ENCODE assay signal across 17 mouse cellular contexts in the genomic region with DNA sequence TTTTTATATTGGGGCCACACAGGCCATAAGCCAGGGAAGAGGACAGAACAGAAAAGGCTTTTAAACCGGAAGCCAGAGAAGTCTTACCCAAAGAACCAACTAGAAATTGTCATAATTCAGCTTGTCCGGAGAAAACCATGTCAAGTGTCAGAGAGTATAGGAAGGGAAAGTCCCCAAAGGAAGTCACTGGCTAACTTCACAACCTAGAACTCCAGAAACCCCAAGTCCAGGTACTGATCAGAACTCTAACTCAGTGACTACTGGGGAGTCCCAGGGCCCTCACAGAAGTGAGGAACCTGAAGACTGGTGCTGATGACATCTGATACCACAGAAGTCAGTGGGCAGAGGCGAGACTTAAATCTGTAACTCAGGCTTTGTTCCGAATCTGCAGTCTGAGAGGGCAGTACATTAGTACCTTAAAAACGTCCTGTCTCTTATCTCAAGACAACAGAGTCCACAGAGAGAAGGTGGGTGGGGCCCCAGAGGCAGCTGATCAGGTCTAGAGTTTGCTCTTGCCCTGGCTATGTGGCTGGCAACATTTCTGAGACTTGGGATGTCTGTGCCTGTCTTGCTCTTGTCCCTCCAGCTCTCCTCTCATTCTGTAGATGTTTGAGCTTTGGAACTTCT. TPM values are rescaled to one million over a fixed set of nuclear protein-coding genes. Genes with fewer than 3 reads are reported as not detected.
A peak's percentile ranks its signal among the peaks of the same experiment; 100 is the strongest.
DNase-seq lines count a peak whose midpoint lies in the region; ATAC-seq lines count a peak whose summit lies in the region.
"Had no signal": no experiment of that assay in that cellular context is flagged by ENCODE, and none has a peak within 500 bp of the region (broad histone marks: within the 10 kb centered on the region; RNA-seq: fewer than 3 reads in every experiment).

No protein-coding gene starts in this region.

- 44% methylated on average over 5 of the region's 5 CpGs for WGBS in heart, embryonic 12.5 days
- WGBS in liver, embryonic 13.5 days (ENCODE audit: insufficient replicate concordance) = 22% methylated on average over 5 of the region's 5 CpGs
- WGBS in stomach, embryonic 15.5 days = 46% methylated on average over 5 of the region's 5 CpGs

- no peaks in the 10 kb centered on the region for H3K27me3 ChIP-seq in heart, embryonic 12.5 days (replicated peaks)
- no peaks in the 10 kb centered on the region for H3K27me3 ChIP-seq in liver, embryonic 13.5 days
- H3K27me3 ChIP-seq in stomach, embryonic 15.5 days (replicated peaks) = 0 out of 2 replicates have a peak, but pooled peaks cover 3% of the 10 kb centered on the region
- H3K27me3 ChIP-seq: embryonic facial prominence, embryonic 13.5 days had no signal

- peak; percentile 90 for ATAC-seq in heart, embryonic 12.5 days (ENCODE audit: insufficient number of reproducible peaks, low FRiP score)
- ATAC-seq in erythroblast, adult 5-6 weeks (replicated peaks; ENCODE audit: low FRiP score, poor library complexity, severe bottlenecking) = peak; percentile 99
- ATAC-seq in liver, embryonic 13.5 days (ENCODE audit: low read depth) = peak; percentile 97
- ATAC-seq in stomach, embryonic 15.5 days (ENCODE audit: insufficient read depth, low FRiP score, low read depth) = peak; percentile 77; the same call in 1 of the 2 replicates

- no peaks in the 10 kb centered on the region for H3K36me3 ChIP-seq in heart, embryonic 12.5 days
- H3K36me3 ChIP-seq in liver, embryonic 13.5 days = no peaks in the 10 kb centered on the region
- no peaks in the 10 kb centered on the region for H3K36me3 ChIP-seq in stomach, embryonic 15.5 days
- H3K36me3 ChIP-seq: embryonic facial prominence, embryonic 13.5 days; limb, embryonic 10.5 days had no signal

- no peak overlapping the region for H3K4me3 ChIP-seq in heart, embryonic 12.5 days
- H3K4me3 ChIP-seq in liver, embryonic 13.5 days (replicated peaks) = no peak overlapping the region
- H3K4me3 ChIP-seq in stomach, embryonic 15.5 days (replicated peaks) = no peak overlapping the region
- H3K4me3 ChIP-seq: embryonic facial prominence, embryonic 13.5 days; layer of hippocampus, adult 2 months; limb, embryonic 10.5 days had no signal

- no peak for DNase-seq in heart, postnatal 14 days
- DNase-seq in liver, embryonic 13.5 days = peak; percentile 83
- no peak for DNase-seq in layer of hippocampus, adult 8-10 months (ENCODE audit: low spot score in 2 of 2)
- no peak for DNase-seq in testis, postnatal 10 days (ENCODE audit: low spot score)
- no peak for DNase-seq in layer of hippocampus, adult 18-20 months (ENCODE audit: low spot score in 2 of 2)
- DNase-seq: adrenal gland, postnatal 36 days; B cell, adult 2 months; cerebellum, adult 9-10 months; kidney, adult 18-20 months; lung, postnatal 14 days had no signal

- no peak overlapping the region for H3K4me2 ChIP-seq in heart, embryonic 12.5 days
- peak overlapping the region; percentile 50 for H3K4me2 ChIP-seq in liver, embryonic 13.5 days
- no peak overlapping the region for H3K4me2 ChIP-seq in stomach, embryonic 15.5 days
- H3K4me2 ChIP-seq: embryonic facial prominence, embryonic 13.5 days had no signal

- no peak overlapping the region for H3K27ac ChIP-seq in heart, embryonic 12.5 days (ENCODE audit: poor library complexity, severe bottlenecking)
- peak overlapping the region; percentile 73 for H3K27ac ChIP-seq in liver, embryonic 13.5 days
- H3K27ac ChIP-seq in stomach, embryonic 15.5 days = no peak overlapping the region
- H3K27ac ChIP-seq: embryonic facial prominence, embryonic 13.5 days; layer of hippocampus, adult 2 months; limb, embryonic 10.5 days had no signal

- no peak overlapping the region for H3K9ac ChIP-seq in heart, embryonic 12.5 days
- peak overlapping the region; percentile 52 for H3K9ac ChIP-seq in liver, embryonic 13.5 days
- H3K9ac ChIP-seq in stomach, embryonic 15.5 days = no peak overlapping the region
- H3K9ac ChIP-seq: embryonic facial prominence, embryonic 13.5 days had no signal

- H3K4me1 ChIP-seq in heart, embryonic 12.5 days (replicated peaks) = no peaks in the 10 kb centered on the region
- peaks cover 36% of the 10 kb centered on the region for H3K4me1 ChIP-seq in liver, embryonic 13.5 days (replicated peaks)
- H3K4me1 ChIP-seq in stomach, embryonic 15.5 days = no peaks in the 10 kb centered on the region
- H3K4me1 ChIP-seq: embryonic facial prominence, embryonic 13.5 days; limb, embryonic 10.5 days had no signal

- intact Hi-C loops in heart, postnatal 14 days (cut with DNase I) = no loop called here

- no peaks in the 10 kb centered on the region; the same call in 1 of the 2 replicates for H3K9me3 ChIP-seq in heart, embryonic 12.5 days (replicated peaks)
- no peaks in the 10 kb centered on the region for H3K9me3 ChIP-seq in liver, embryonic 13.5 days (replicated peaks)
- no peaks in the 10 kb centered on the region for H3K9me3 ChIP-seq in stomach, embryonic 15.5 days
- H3K9me3 ChIP-seq: embryonic facial prominence, embryonic 13.5 days; limb, embryonic 10.5 days had no signal

RNA-seq across cellular contexts. Expression of a gene that starts 9.5 kb away (rescaled TPM):
- polyA plus RNA-seq in heart, embryonic 12.5 days (2016; fragmentation: Nextera tagmentation; extraction: Ambion mirVana) = 246 and 247 TPM in 2 replicates
- total RNA-seq in heart, postnatal 14 days (2021) = 100 to 1,000 TPM; 116 to 127 TPM
- total RNA-seq in erythroblast, adult 5-6 weeks (2015; ENCODE audit: low replicate concordance) = 1,642 and 1,724 TPM in 2 replicates
- total RNA-seq in erythroblast, adult 5-6 weeks (2017; ENCODE audit: low replicate concordance) = 563 and 1,023 TPM in 2 replicates
- 322 and 384 TPM in 2 replicates for polyA plus RNA-seq in liver, embryonic 13.5 days (2015; fragmentation: Nextera tagmentation; extraction: Ambion mirVana)
- polyA plus RNA-seq in stomach, embryonic 15.5 days (2015; fragmentation: Nextera tagmentation; extraction: Ambion mirVana) = 338 and 449 TPM in 2 replicates
- 100 to 1,000 TPM; 103 to 516 (median 252) TPM for total RNA-seq in layer of hippocampus, adult 8-10 months (2022)
- 100 to 1,000 TPM; 114 to 128 TPM for total RNA-seq in layer of hippocampus, adult 18-20 months (2021)

RNA-seq across cellular contexts. Expression of a gene that starts 19.8 kb away (rescaled TPM):
- polyA plus RNA-seq in heart, embryonic 12.5 days (2016; fragmentation: Nextera tagmentation; extraction: Ambion mirVana) = 8.3 and 8.8 TPM in 2 replicates
- total RNA-seq in heart, postnatal 14 days (2021) = 10 to 100 TPM in 1 of 2 experiments, 1 to 10 TPM in 1; 9.8 to 11.4 TPM
- total RNA-seq in erythroblast, adult 5-6 weeks (2015; ENCODE audit: low replicate concordance) = 2.5 and 4.4 TPM in 2 replicates
- 4.5 and 5.6 TPM in 2 replicates for total RNA-seq in erythroblast, adult 5-6 weeks (2017; ENCODE audit: low replicate concordance)
- 3.5 and 3.6 TPM in 2 replicates for polyA plus RNA-seq in liver, embryonic 13.5 days (2015; fragmentation: Nextera tagmentation; extraction: Ambion mirVana)
- 7.7 and 9.9 TPM in 2 replicates for polyA plus RNA-seq in stomach, embryonic 15.5 days (2015; fragmentation: Nextera tagmentation; extraction: Ambion mirVana)
- total RNA-seq in layer of hippocampus, adult 8-10 months (2022) = 10 to 100 TPM; 15.2 to 19.3 (median 18.5) TPM
- total RNA-seq in layer of hippocampus, adult 18-20 months (2021) = 10 to 100 TPM; 14.3 to 14.7 TPM

RNA-seq across cellular contexts. Expression of a gene that starts 22.5 kb away (rescaled TPM):
- 0.10 TPM in 1 of 2 replicates, not detected in the other for polyA plus RNA-seq in heart, embryonic 12.5 days (2016; fragmentation: Nextera tagmentation; extraction: Ambion mirVana)
- not detected for total RNA-seq in heart, postnatal 14 days (2021)
- not detected in 2 replicates for total RNA-seq in erythroblast, adult 5-6 weeks (2015; ENCODE audit: low replicate concordance)
- total RNA-seq in erythroblast, adult 5-6 weeks (2017; ENCODE audit: low replicate concordance) = not detected in 2 replicates
- polyA plus RNA-seq in liver, embryonic 13.5 days (2015; fragmentation: Nextera tagmentation; extraction: Ambion mirVana) = not detected in 2 replicates
- polyA plus RNA-seq in stomach, embryonic 15.5 days (2015; fragmentation: Nextera tagmentation; extraction: Ambion mirVana) = not detected in 2 replicates
- total RNA-seq in layer of hippocampus, adult 8-10 months (2022) = not detected
- total RNA-seq in layer of hippocampus, adult 18-20 months (2021) = not detected
- total RNA-seq: heart, postnatal 25 days; layer of hippocampus, adult 2 months had no signal
- polyA plus RNA-seq: embryonic facial prominence, embryonic 13.5 days had no signal

RNA-seq across cellular contexts. Expression of a gene that starts 48.0 kb away (rescaled TPM):
- polyA plus RNA-seq in heart, embryonic 12.5 days (2016; fragmentation: Nextera tagmentation; extraction: Ambion mirVana) = not detected in 2 replicates
- total RNA-seq in heart, postnatal 14 days (2021) = not detected
- total RNA-seq in erythroblast, adult 5-6 weeks (2015; ENCODE audit: low replicate concordance) = not detected in 2 replicates
- total RNA-seq in erythroblast, adult 5-6 weeks (2017; ENCODE audit: low replicate concordance) = not detected in 2 replicates
- polyA plus RNA-seq in liver, embryonic 13.5 days (2015; fragmentation: Nextera tagmentation; extraction: Ambion mirVana) = 0.06 TPM in 2 replicates
- polyA plus RNA-seq in stomach, embryonic 15.5 days (2015; fragmentation: Nextera tagmentation; extraction: Ambion mirVana) = not detected in 2 replicates
- under 1 TPM in 2 of 4 experiments, not detected in 2; 0.23 to 0.29 TPM for total RNA-seq in layer of hippocampus, adult 8-10 months (2022)
- total RNA-seq in layer of hippocampus, adult 18-20 months (2021) = not detected
- total RNA-seq: adrenal gland, postnatal 36 days; heart, postnatal 25 days; layer of hippocampus, adult 2 months had no signal
- polyA plus RNA-seq: embryonic facial prominence, embryonic 13.5 days; limb, embryonic 10.5 days had no signal

RNA-seq across cellular contexts. Expression of a gene that starts 48.1 kb away (rescaled TPM):
- polyA plus RNA-seq in heart, embryonic 12.5 days (2016; fragmentation: Nextera tagmentation; extraction: Ambion mirVana) = not detected in 2 replicates
- total RNA-seq in heart, postnatal 14 days (2021) = not detected
- not detected in 2 replicates for total RNA-seq in erythroblast, adult 5-6 weeks (2015; ENCODE audit: low replicate concordance)
- total RNA-seq in erythroblast, adult 5-6 weeks (2017; ENCODE audit: low replicate concordance) = not detected in 2 replicates
- polyA plus RNA-seq in liver, embryonic 13.5 days (2015; fragmentation: Nextera tagmentation; extraction: Ambion mirVana) = not detected in 2 replicates
- not detected in 2 replicates for polyA plus RNA-seq in stomach, embryonic 15.5 days (2015; fragmentation: Nextera tagmentation; extraction: Ambion mirVana)
- total RNA-seq in layer of hippocampus, adult 8-10 months (2022) = not detected
- total RNA-seq in layer of hippocampus, adult 18-20 months (2021) = not detected
- total RNA-seq: adrenal gland, postnatal 36 days; heart, postnatal 25 days; layer of hippocampus, adult 2 months had no signal
- polyA plus RNA-seq: embryonic facial prominence, embryonic 13.5 days; limb, embryonic 10.5 days had no signal
